Mouse (Mus musculus) retina, embryonic 14.5 days (tissue): ENCODE data around the gene Eml3.
"Not testable (repeated sequence)": the region's sequence is repeated elsewhere in the genome, so short reads cannot be mapped to it uniquely, and the experiment has no call there.

Source experiments
- DNase-seq: peaks from one replicate; pipeline ENCODE4 v3.0.0-alpha.2; 2015; ENCODE audit warnings: low spot score

Gene Eml3

GRCm38 (mm10) chr19:8952241-8952640 lies 22.9 kb downstream of the Eml3 start:
- no peak for DNase-seq

GRCm38 (mm10) chr19:8953135-8954039 lies 24.0 kb downstream of the Eml3 start, which contains the start of gene Tut1:
TSS of gene Tut1 (plus strand) at chr19:8953847.
- peak; percentile 98 for DNase-seq

DNA sequence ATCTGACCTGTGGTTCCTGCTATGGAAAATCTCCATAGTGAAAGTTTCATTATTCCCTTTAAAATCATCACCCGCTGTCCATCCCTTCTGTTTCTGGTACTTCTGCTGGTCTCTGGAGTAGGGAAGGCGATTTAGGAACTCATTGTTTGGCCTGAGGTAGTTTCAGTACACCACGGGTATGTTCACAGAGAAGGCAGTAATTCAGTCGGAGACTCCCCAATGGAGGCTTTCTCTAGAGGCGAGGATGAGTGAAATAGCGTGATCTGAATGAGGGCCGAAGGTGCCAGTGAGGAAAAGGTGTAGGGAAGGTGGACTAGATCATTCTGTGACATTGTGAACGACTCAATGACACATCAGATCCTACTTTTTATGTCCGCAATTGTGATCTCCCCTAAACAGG lies 24.8 kb downstream of the Eml3 start:
- no peak for DNase-seq

DNA sequence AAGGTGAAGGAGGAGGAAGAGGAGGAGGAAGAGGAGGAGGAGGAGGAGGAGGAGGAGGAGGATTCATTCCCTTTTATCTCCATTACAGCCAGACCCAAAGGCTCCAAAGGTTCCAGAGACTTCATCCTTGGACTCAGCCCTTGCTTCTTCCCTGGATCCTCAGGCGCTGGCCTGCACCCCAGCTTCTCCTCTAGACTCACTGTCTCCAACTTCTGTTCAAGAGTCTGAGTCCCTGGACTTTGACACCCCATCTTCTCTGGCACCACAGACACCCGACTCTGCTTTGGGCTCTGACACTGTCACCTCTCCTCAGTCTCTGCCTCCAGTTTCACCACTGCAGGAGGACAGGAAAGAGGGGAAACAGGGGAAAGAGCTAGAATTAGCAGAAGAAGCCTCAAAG lies 32.9 kb downstream of the Eml3 start:
- no peak for DNase-seq

DNA sequence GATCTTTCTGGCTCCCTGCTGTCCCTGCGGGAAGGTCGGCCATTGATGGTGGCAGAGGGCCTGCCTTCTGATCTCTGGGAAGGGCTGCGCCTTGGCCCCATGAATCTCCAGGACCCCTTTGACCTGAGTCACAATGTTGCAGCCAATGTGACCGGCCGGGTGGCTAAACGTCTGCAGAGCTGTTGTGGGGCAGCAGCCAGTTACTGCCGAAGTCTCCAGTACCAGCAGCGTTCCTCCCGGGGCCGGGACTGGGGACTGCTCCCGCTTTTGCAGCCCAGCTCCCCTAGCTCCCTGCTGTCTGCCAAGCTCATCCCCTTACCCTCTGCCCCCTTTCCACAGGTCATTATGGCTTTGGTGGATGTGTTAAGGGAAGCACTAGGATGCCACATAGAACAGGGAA lies 35.7 kb downstream of the Eml3 start:
- no peak for DNase-seq

- DNase-seq = no peak
These were observed 36.4 kb downstream of the Eml3 start for GRCm38 (mm10) chr19:8965771-8966170.

DNA sequence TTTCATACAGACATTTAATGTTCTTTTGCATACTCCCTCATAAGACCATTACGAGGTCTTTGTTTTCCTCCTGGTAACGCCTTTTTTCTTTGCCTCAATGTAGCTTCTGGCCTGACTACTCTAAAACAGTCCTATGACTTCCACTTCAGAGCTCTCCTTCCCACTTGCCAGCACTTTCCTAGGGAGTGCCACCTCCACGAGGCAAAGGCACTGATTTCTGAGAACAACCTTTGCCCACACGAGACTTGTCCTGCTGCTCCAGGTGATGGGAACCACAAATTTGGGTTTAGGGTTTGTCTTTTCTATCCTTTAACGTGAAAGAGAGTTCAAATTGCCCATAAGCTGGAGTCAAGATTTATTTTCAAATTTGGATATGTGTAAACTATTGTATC lies 36.8 kb downstream of the Eml3 start:
- DNase-seq = no peak

DNA sequence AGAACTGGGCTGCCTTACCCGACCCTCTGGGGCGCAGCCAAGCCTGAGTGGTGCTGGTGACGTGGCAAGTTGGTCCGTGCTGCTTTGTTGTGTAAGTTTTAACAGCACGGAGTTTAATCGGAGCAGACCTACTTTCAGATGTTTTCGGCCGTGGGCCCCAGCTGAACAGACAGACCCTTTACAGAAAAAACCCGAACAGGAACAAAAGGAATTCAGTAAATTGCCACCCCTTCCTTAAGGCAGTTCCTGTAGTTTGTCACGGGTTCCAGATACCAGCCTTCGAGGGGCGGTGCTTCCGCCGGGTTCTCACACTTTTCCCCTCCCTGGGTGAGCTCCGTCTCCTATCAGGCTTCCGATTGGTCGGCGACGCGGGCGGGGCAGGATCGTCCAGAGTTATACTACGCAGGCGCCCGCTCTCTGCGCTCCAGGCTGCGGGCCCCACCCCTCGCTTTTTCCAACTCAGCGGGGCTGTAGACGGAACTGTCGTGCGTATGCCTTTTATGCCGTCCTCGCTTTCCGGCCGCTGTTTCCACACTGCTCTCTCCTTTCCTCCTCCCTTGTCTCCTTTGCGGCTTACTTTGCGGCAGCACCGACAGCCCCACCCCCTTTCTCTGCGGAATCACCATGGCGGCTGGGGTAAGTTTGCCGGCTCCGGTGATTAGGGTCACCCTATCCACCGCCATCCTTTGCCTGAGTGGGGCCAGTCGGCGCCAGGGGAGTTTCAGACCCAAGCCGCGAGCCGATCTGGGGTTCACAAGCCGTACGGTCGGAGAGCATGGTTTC lies 37.4 kb downstream of the Eml3 start, which contains the start of gene Eef1g:
Gene Eef1g, plus strand, starts transcription at position 452 of the 783 bp plus-strand sequence.
- peak; percentile 99 for DNase-seq

DNA sequence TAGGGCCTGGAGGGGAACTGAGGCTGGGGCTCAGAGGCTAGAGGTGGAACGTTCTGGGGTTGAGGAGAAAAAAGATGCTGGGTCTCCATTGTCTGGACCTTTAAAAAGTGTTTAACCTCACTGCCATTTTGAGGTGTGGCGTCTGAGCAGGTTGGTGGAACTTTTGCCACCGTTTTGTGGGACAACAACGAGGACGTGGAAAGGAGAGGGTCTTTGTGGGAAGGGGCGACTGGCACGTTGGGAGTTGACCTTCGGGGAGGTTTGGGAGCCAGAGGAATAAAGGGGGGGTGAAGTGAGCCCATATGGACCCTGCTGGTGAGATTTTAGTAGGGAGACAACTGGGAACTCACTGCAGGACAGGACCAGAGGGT lies 38.0 kb downstream of the Eml3 start:
- DNase-seq = no peak

DNA sequence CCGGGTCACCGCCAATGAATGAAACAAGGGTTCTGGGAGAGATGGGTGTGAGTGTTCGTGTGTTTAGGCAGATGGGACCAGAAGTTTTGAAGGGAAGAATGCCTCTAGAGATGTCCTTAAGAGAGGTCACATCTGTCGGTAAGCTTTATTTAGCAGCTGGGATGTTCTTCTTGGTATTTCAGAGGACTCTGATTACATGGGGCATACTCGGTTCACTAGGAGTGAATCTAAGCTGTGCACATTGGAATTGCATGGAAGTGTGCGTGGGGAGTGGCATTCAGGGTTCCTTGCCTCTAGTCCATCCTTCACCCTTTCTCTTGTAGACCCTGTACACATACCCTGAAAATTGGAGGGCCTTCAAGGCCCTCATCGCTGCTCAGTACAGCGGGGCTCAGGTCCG lies 38.5 kb downstream of the Eml3 start:
- no peak for DNase-seq

DNA sequence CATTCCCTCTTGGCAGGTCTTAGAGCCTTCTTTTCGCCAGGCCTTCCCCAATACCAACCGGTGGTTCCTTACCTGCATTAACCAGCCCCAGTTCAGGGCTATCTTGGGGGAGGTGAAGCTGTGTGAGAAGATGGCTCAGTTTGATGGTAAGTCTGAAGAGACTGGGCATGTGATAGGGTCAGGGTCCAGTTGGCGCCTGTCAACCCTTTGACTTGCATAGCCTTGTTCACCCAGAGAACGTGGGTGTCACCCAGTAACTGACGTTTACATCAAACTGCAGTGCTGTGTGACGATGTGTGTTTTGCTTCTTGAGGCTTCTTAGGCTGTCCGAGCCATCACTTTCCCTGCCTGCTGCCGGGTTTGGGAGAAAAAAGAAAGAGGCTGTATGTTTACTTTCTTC lies 43.1 kb downstream of the Eml3 start:
- DNase-seq = not testable (repeated sequence)

DNA sequence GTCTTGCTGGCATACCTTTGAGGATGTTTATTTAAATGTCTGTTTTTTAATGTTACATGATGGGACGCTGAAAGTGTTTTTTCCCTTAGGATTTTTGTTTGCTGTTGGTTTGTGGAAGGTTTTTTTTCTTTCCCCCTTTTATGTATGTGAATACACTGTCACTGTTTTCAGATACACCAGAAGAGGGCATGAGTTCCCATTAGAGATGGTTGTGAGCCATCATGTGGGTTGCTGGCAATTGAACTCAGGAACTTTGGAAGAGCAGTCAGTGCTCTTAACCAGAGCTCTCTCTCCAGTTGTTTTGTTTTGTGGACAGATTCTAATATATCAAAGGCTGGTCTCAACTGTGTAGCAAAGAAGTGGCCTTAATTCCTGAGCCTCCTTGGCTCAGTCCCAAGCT lies 45.3 kb downstream of the Eml3 start:
- no peak for DNase-seq

- DNase-seq = no peak
These were observed 46.1 kb downstream of the Eml3 start for GRCm38 (mm10) chr19:8975491-8975890.

DNA sequence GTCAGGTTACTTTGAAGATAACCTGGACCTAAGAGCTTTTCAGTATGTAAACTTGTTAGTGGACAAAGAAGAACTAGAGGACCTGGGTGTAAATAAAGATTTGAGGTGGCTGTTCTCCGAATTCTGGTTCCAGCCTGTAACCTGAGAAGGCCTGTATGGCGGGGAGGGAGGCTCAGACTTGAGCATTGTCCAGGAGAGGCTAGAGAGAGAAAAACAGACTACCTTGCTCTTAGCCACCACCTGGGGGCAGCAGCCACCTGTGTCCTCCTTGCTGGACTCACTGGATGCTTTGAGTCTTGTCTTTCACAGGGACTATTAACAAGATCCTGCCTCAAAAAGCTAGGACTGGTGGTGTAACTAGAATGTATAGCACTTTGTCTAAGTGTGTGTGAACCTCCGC lies 47.2 kb downstream of the Eml3 start:
- DNase-seq = peak; percentile 76

GRCm38 (mm10) chr19:8980771-8981170 lies 51.4 kb downstream of the Eml3 start:
- DNase-seq = no peak

- DNase-seq = no peak
These were observed 52.3 kb downstream of the Eml3 start for GRCm38 (mm10) chr19:8981450-8982168.

- DNase-seq = no peak
These were observed 53.2 kb downstream of the Eml3 start for GRCm38 (mm10) chr19:8982303-8983149.

DNA sequence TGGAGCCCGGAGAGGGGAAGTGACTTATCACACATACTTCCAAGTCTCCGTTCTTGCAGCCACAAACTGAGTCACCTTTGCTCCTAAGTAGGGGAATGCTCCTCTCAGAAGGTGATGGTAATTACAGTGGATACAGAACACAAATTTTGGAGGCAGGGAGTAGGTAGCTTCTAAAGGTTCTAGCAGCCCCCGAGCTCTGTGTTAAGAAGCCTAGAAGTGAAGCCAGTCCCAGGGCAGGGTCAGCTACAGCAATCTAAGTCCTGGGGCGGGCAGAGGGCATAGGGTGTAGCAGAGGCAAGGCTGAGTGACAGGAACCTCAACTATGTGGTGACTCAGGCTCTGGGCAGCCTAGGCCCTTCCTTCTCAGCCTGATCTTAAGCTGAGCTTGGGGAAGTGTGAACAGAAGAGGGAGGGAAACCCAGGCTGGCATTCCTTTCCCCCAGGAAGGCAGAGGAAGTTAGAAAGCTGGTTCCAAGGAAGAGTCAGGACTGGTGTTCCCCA lies 53.8 kb downstream of the Eml3 start:
- DNase-seq = no peak

DNA sequence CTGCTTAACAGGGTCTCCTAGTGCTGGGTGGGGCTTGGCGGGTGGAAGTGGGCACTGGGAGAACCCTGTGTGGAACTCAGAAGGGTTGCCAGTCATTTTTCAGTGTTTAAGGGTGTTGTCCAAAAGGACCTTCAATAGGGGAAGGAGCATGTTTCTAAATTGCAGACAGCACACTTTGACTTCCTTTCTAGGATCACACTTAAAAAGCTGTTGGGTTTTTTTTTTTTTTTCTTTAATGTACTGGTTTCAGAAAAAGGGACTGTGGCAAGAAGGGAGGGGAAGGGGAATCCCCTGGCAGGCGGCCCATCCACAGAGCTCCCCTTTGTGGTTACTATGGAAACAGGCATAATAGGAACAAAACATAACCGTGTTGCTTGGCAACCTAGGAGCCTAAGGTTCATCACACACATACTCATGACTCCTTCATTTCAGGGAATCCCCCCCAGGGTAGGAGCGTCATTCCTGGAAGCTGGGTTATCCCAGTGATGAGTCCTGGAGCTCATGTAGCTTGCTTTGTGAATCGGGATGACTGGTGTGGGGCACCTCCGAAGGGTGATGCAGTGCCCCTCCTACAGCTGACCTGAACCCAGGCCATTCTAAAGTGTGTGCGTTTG lies 55.0 kb downstream of the Eml3 start:
- DNase-seq = peak; percentile 81

DNA sequence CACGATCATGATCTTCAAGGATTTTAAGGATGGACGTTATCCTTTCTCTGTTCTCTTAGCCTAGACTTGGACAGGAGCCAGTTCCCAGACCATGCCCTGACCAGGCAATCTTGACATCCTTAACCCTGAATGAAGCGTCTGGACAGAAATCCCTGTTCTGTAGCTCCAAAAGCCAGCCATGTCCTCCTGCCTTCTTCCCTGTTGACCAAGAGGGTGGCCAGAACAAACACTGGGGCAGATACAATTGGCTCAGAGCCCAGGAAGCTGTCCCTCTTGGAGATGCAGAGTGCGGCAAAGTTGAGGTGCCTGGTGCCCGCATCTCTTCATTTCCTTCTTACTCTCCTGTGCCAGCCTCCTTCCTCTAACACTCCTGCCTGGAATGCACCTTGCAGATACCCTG lies 56.5 kb downstream of the Eml3 start:
- DNase-seq = no peak

- DNase-seq = no peak
These were observed 58.5 kb downstream of the Eml3 start for GRCm38 (mm10) chr19:8987816-8988215.
